Mouse (Mus musculus): ENCODE measurements around the gene Caprin2. TPM values are rescaled to one million over a fixed set of nuclear protein-coding genes. Genes with fewer than 3 reads are reported as not detected.

The Caprin2 gene
- polyA plus RNA-seq, 1 experiment from 2014 or later, result 18.9 TPM

DNA sequence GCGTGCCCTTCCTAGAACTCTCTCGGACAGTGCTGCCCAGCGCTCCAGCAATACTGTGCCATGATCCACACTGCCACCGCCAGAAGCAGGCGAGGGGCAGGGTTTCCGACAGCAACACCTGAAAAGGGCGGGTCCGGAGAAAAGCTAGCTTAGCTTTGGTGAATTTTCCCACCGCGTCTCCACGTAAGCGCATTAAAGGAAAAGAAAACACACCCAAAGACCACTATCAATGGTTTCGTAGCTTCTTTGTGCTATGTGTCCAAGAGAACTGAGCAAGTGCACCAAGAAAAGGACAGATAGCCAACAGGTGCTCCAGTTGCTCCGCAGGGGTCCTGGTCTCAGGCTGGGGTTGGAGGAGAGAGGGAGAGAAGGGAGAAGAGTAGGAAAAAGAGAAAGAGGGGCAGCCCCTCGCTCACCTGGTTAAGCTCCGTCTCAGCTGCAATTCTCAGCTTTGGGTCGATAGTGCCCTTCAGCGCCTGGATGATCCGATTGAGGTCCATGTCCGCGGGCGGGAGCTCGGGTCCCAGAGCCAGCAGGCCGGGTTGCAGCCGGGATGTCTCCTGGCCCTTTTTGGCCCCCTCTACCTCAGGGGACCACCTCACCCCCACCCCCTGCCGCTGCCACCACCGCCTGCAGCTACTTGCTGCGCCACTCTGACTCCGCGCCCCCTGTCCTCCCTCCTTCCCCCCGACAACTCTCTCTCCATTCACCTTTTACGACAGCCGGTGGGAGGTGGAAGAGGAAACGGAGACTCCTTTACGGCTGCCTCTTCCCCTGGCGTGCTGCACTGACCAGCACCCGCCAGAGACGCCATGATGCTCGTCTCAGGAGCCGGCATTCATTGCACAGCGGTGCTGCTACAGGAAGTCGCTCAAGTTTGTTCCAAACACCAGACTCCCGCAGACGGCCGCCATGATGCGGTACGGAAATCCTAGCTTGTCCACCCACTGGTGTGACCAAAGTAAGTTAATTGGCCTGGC lies 65.0 kb downstream of the Caprin2 start, which contains the start of gene Ipo8:
Ipo8 (minus strand) TSS at position 720 of the 980 bp plus-strand sequence.
- peaks cover 12% of the 10 kb centered on the region for H3K36me3 ChIP-seq (replicated peaks)
- peak; percentile 94 for DNase-seq (ENCODE audit: extremely low spot score, low spot score)
- WGBS, result under 1% methylated on average over 47 of the region's 47 CpGs
- H3K4me1 ChIP-seq, result peaks cover 31% of the 10 kb centered on the region
- H3K4me3 ChIP-seq, result peak within 1 kb of the TSS; percentile 87
- H3K9me3 ChIP-seq, result peaks cover 3% of the 10 kb centered on the region; the same call in 1 of the 2 replicates
- no peaks in the 10 kb centered on the region for H3K27me3 ChIP-seq (ENCODE audit: poor library complexity, severe bottlenecking)
- H3K27ac ChIP-seq, result peak within 1 kb of the TSS; percentile 91

DNA sequence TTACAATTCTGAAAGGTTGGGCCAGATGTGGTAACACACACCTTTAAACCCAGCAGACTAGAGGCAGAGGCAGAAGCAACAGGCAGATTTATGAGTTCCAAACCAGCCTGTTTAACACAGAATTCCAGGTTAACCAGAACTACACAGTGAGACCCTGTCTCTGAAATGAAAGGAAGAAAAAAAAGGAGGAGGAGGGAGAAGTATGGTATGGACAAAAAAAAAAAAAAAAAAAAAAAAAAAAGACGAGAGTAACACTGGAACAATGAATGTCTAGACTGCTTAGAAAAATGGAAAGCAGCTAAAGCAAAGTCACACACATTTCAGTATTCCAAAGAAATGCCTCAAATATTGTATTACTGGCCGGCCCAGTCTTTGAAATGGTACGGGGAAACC lies 65.7 kb downstream of the Caprin2 start:
- no peak for DNase-seq (ENCODE audit: extremely low spot score, low spot score)
- H3K36me3 ChIP-seq (replicated peaks), result peaks cover 12% of the 10 kb centered on the region
- no peaks in the 10 kb centered on the region for H3K27me3 ChIP-seq (ENCODE audit: poor library complexity, severe bottlenecking)
- H3K27ac ChIP-seq, result peak overlapping the region; percentile 91
- 11% methylated on average over 3 of the region's 3 CpGs for WGBS
- H3K4me1 ChIP-seq, result peaks cover 28% of the 10 kb centered on the region
- H3K4me3 ChIP-seq, result peak overlapping the region; percentile 87
- H3K9me3 ChIP-seq, result peaks cover 3% of the 10 kb centered on the region; the same call in 1 of the 2 replicates

DNA sequence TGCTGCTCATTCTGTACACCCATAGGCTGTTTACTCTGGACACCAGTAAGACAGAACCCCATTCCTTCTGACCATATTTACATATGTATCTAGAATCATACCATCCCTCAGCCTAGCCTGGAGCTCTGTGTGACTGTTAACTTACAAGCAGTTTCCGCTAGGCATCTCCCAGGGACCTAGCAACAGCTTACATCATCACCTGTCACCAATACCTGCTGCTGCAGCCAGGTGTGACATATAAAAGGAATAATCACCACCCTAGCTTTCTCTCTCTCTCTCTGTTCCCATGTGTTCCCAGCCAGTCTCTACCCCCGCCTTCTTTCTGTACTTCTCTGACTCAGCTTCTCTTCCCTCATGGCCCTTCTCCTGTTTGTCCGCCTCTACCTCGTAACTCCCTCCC lies 69.9 kb downstream of the Caprin2 start:
- Histone ChIP-seq H3K9me3 (no peaks in the 10 kb centered on the region), H3K27ac (no peak overlapping the region), H3K4me3 (no peak overlapping the region), H3K27me3 (ENCODE audit: poor library complexity, severe bottlenecking) (no peaks in the 10 kb centered on the region), H3K36me3 (replicated peaks) (peaks cover 26% of the 10 kb centered on the region), H3K4me1 (peaks cover 15% of the 10 kb centered on the region)
- DNase-seq (ENCODE audit: extremely low spot score, low spot score), result no peak
- 92% methylated on average over 4 of the region's 4 CpGs for WGBS

DNA sequence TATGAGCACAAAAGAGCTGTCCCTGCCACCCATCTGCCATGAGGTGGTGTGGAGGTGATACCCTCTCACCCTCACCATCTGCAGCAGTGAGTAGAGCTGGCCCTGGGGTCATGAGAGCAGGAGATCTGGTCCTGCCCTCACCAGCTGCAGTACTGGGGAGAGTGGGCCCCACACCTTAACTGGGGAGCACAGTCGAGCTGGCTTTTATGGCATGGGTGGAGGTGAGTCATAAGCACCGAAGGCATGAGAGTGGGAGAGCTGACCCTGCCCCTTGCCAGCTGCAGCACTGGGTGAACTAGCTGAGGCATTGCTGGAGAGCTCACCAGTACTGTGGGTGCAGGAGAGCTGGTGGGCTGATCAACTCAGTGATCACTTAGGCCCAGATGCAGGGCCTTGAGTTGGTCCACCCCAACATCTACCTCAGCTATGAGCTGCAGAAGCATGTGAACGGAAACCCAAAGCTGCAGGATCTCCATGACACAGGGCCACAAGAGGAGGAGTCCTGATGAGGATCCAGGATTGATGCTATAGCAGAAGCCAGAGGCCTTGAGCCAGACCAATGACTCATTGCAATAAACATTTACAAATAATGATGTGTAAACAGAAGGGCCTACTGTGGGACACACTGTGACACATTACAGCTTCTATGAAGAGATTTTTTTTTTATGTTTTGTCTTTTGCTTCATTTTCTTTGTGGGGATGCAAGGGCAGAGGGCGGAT lies 77.3 kb downstream of the Caprin2 start:
- Histone ChIP-seq H3K4me1 (no peaks in the 10 kb centered on the region), H3K9me3 (no peaks in the 10 kb centered on the region), H3K36me3 (replicated peaks) (peaks cover 81% of the 10 kb centered on the region), H3K4me3 (no peak overlapping the region), H3K27me3 (ENCODE audit: poor library complexity, severe bottlenecking) (no peaks in the 10 kb centered on the region), H3K27ac (no peak overlapping the region)
- no peak for DNase-seq (ENCODE audit: extremely low spot score, low spot score)
- 94% methylated on average over 4 of the region's 4 CpGs for WGBS

DNA sequence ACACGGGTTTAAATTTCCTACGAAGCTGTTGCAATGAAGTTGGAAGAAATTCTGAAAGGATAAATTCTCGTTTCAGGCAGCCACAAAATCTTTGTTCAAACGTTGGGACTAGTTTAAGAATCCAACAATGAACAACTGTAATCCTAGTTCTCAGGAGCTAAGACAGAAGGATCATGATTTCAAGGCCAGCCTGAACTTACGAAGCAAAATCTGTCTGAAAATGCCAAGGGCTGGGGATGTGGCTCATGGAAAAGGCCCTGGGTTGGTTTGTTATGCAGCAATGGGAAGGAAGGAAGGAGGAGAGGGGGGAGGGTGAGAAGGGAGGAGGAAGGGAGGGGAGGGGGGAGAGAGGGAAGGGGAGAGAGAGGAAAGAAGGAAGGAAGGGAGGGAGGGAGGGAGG lies 79.3 kb downstream of the Caprin2 start:
- Histone ChIP-seq H3K27ac (no peak overlapping the region), H3K4me1 (no peaks in the 10 kb centered on the region), H3K36me3 (replicated peaks) (peaks cover 84% of the 10 kb centered on the region), H3K27me3 (ENCODE audit: poor library complexity, severe bottlenecking) (no peaks in the 10 kb centered on the region), H3K4me3 (no peak overlapping the region), H3K9me3 (no peaks in the 10 kb centered on the region)
- 89% methylated on average over 5 of the region's 5 CpGs for WGBS
- DNase-seq (ENCODE audit: extremely low spot score, low spot score), result no peak

DNA sequence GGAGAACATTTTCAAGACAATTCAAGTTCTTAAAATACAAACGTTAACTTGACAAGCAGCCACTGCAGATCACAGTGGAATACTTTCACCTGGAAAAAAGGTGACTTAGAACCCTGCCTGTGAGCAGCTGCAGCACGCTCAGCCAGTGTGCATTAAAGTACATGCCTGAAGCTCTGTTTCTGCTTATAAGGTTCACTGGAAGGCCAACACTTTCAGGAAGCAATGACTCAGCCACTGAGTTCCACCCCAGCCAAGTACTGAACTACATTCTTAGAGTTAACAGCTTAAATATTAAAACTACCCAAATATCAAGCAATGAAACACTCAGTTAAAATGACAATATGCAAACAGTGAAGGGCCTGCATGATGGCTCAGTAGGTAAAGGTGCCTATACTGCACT lies 84.9 kb downstream of the Caprin2 start:
- no peak for DNase-seq (ENCODE audit: extremely low spot score, low spot score)
- H3K27ac ChIP-seq, result no peak overlapping the region
- H3K4me1 ChIP-seq, result no peaks in the 10 kb centered on the region
- no peaks in the 10 kb centered on the region for H3K27me3 ChIP-seq (ENCODE audit: poor library complexity, severe bottlenecking)
- H3K36me3 ChIP-seq (replicated peaks), result peaks cover 87% of the 10 kb centered on the region
- no peak overlapping the region for H3K4me3 ChIP-seq
- 85% methylated on average over 2 of the region's 2 CpGs for WGBS
- H3K9me3 ChIP-seq, result no peaks in the 10 kb centered on the region

DNA sequence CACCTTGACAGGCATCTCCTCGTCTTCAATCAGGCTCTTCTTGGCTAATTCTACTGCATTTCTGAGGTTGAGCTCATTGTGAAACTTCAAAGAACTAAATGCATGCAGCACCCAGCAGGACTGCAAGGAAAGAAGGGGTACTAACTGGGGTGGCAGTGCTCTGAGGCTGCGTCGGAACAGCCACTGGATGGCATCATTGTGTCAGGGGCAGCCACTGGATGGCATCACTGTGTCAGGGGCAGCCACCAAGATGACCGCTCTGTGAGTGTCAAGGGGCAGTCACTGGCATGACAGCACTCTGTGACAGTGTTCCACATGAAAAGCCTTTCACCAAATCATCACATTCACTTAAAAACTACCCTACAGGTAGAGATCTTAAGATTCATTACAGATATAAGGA lies 96.3 kb downstream of the Caprin2 start:
- Histone ChIP-seq H3K27ac (no peak overlapping the region), H3K36me3 (replicated peaks) (peaks cover 79% of the 10 kb centered on the region), H3K4me1 (no peaks in the 10 kb centered on the region), H3K27me3 (ENCODE audit: poor library complexity, severe bottlenecking) (no peaks in the 10 kb centered on the region), H3K4me3 (no peak overlapping the region), H3K9me3 (no peaks in the 10 kb centered on the region)
- WGBS, result 86% methylated on average over 4 of the region's 4 CpGs
- no peak for DNase-seq (ENCODE audit: extremely low spot score, low spot score)

DNA sequence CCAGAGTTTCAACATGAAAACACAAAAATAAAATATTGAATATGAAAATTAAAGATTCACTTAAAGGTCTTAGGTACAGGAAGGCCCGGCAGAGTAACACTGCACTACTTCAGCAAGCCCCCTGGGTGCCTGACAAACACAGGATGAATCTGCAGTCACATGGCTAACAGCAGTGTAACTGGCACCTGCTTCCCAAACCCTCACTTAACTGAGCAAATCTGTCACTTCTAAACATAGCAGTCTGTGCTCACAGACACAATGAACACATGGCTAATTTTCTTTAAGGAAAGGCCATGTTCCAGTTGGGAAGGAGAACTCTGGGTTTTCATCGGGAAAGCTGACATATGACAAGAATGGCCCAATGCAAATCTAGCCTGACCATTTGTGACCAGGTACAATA lies 100.9 kb downstream of the Caprin2 start:
- 97% methylated on average over 2 of the region's 2 CpGs for WGBS
- Histone ChIP-seq H3K9me3 (no peaks in the 10 kb centered on the region), H3K27me3 (ENCODE audit: poor library complexity, severe bottlenecking) (no peaks in the 10 kb centered on the region), H3K4me3 (no peak overlapping the region), H3K36me3 (replicated peaks) (peaks cover 66% of the 10 kb centered on the region), H3K4me1 (no peaks in the 10 kb centered on the region), H3K27ac (no peak overlapping the region)
- no peak for DNase-seq (ENCODE audit: extremely low spot score, low spot score)

Other genes with a start within 250 kb of the Caprin2 start
- gene Ipo8, start 64.8 kb downstream of the Caprin2 start, polyA plus RNA-seq (2016; fragmentation: Nextera tagmentation; extraction: Ambion mirVana), result 34.4 and 35.7 TPM in 2 replicates
- gene Sinhcaf, start 50.2 kb upstream of the Caprin2 start, polyA plus RNA-seq (2016; fragmentation: Nextera tagmentation; extraction: Ambion mirVana), result 333 and 368 TPM in 2 replicates
- 10.9 and 11.5 TPM in 2 replicates for gene Dennd5b, start 205.4 kb upstream of the Caprin2 start, polyA plus RNA-seq (2016; fragmentation: Nextera tagmentation; extraction: Ambion mirVana)
- gene Gm10203, start 233.9 kb upstream of the Caprin2 start, polyA plus RNA-seq (2016; fragmentation: Nextera tagmentation; extraction: Ambion mirVana), result not detected in 2 replicates
- gene Etfbkmt, start 243.6 kb upstream of the Caprin2 start, polyA plus RNA-seq (2016; fragmentation: Nextera tagmentation; extraction: Ambion mirVana), result 11.9 and 13.2 TPM in 2 replicates

Measured in forebrain, embryonic 10.5 days (tissue).